Mouse (Mus musculus): Measurements from ENCODE around the gene Gpr153. TPM values are rescaled to one million over a fixed set of nuclear protein-coding genes. Genes with fewer than 3 reads are reported as not detected.

The Gpr153 gene
- total and polyA plus RNA-seq, 3 experiments, result 0.08 TPM; not detected in 2

DNA sequence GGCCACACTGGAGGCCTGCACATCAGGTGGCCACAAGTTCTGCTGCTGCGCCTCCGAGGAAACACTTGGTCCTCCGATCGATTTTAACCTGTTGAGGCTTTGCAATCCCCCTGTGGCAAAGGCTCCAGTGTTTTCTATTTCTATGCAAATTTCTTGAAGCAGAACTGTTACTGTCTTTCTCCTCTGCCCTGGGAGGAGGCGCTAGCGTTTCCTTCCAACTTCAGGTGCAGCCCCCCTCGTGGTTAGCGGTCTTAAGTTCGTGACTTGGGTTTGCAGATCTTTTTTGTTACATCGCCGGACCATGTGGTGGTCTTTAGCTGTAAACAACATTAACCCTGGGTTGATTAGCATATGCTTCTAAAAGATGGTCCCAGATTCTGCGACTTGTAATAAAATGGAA is 59.6 kb downstream of the Gpr153 start:
- Histone ChIP-seq H3K4me3 (ENCODE audit: control insufficient read depth in 1 of 2, insufficient read depth in 1 of 2, low read depth in 2 of 2, low read length in 2 of 2) (no peak overlapping the region), H3K27ac (ENCODE audit: control insufficient read depth, low read depth, low read length) (no peak overlapping the region), H3K4me1 (ENCODE audit: control insufficient read depth in 1 of 2, insufficient read depth in 2 of 2, low read length in 2 of 2) (0 out of 4 replicates have a peak, but pooled peaks cover 0 to 5% of the 10 kb centered on the region in 2 experiments), H3K9ac (ENCODE audit: control insufficient read depth, low read depth, low read length, poor library complexity, severe bottlenecking) (no peak overlapping the region), H3K9me3 (replicated peaks; ENCODE audit: insufficient read depth, low read length) (no peaks in the 10 kb centered on the region), H3K79me2 (ENCODE audit: control insufficient read depth, insufficient read depth, low read length, poor library complexity) (peaks cover 20% of the 10 kb centered on the region), H3K36me3 (ENCODE audit: control insufficient read depth in 1 of 2, insufficient read depth in 2 of 2, low read length in 2 of 2) (peaks cover 9 to 10% of the 10 kb centered on the region in 2 experiments), H3K27me3 (ENCODE audit: control insufficient read depth in 1 of 2, insufficient read depth in 2 of 2, low read length in 2 of 2) (no peaks in the 10 kb centered on the region)
- peak; percentile 15 for DNase-seq (ENCODE audit: low read depth, low spot score)
- TF ChIP-seq POLR2AphosphoS2 (IDR thresholded peaks at IDR 0.05; ENCODE audit: low read length) (peak; percentile 4; the same call in 1 of the 2 replicates), MAFK (IDR thresholded peaks at IDR 0.05; ENCODE audit: borderline replicate concordance, low read depth, low read length) (no peak), UBTF (IDR thresholded peaks at IDR 0.05; ENCODE audit: borderline replicate concordance, insufficient read depth, low read depth, low read length) (no peak)

Other genes starting within 250 kb of the Gpr153 start
- gene Zbtb48, start 246.6 kb upstream of the Gpr153 start, total RNA-seq (2012; rRNA removed), result 9.4 and 12.1 TPM in 2 replicates
- 10 to 100 TPM in 1 of 2 experiments, not detected in 1; 21.4 TPM for gene Zbtb48, start 246.6 kb upstream of the Gpr153 start, polyA plus RNA-seq (2012; ENCODE audit: insufficient read depth in 1 of 2, insufficient read length in 2 of 2, low read depth in 1 of 2, low replicate concordance in 2 of 2, missing spikeins in 1 of 2)
- gene Tas1r1, start 235.7 kb upstream of the Gpr153 start, total RNA-seq (2012; rRNA removed), result 0.12 TPM in 1 of 2 replicates, not detected in the other
- under 1 TPM in 1 of 2 experiments, not detected in 1; 0.21 TPM for gene Tas1r1, start 235.7 kb upstream of the Gpr153 start, polyA plus RNA-seq (2012; ENCODE audit: insufficient read depth in 1 of 2, insufficient read length in 2 of 2, low read depth in 1 of 2, low replicate concordance in 2 of 2, missing spikeins in 1 of 2)
- 75.1 and 80.9 TPM in 2 replicates for gene Nol9, start 234.9 kb upstream of the Gpr153 start, total RNA-seq (2012; rRNA removed)
- 100 to 1,000 TPM in 1 of 2 experiments, 10 to 100 TPM in 1; 80.3 to 114 TPM for gene Nol9, start 234.9 kb upstream of the Gpr153 start, polyA plus RNA-seq (2012; ENCODE audit: insufficient read depth in 1 of 2, insufficient read length in 2 of 2, low read depth in 1 of 2, low replicate concordance in 2 of 2, missing spikeins in 1 of 2)
- 9.6 and 10.8 TPM in 2 replicates for gene Plekhg5, start 201.7 kb upstream of the Gpr153 start, total RNA-seq (2012; rRNA removed)
- 10 to 100 TPM in 1 of 2 experiments, not detected in 1; 19.6 TPM for gene Plekhg5, start 201.7 kb upstream of the Gpr153 start, polyA plus RNA-seq (2012; ENCODE audit: insufficient read depth in 1 of 2, insufficient read length in 2 of 2, low read depth in 1 of 2, low replicate concordance in 2 of 2, missing spikeins in 1 of 2)
- gene Tnfrsf25, start 158.3 kb upstream of the Gpr153 start, total RNA-seq (2012; rRNA removed), result 0.49 and 1.1 TPM in 2 replicates
- gene Tnfrsf25, start 158.3 kb upstream of the Gpr153 start, polyA plus RNA-seq (2012; ENCODE audit: insufficient read depth in 1 of 2, insufficient read length in 2 of 2, low read depth in 1 of 2, low replicate concordance in 2 of 2, missing spikeins in 1 of 2), result under 1 TPM in 1 of 2 experiments, not detected in 1; 0.97 TPM
- 4.5 and 5.0 TPM in 2 replicates for gene Espn, start 121.9 kb upstream of the Gpr153 start, total RNA-seq (2012; rRNA removed)
- 10 to 100 TPM in 1 of 2 experiments, not detected in 1; 19.6 TPM for gene Espn, start 121.9 kb upstream of the Gpr153 start, polyA plus RNA-seq (2012; ENCODE audit: insufficient read depth in 1 of 2, insufficient read length in 2 of 2, low read depth in 1 of 2, low replicate concordance in 2 of 2, missing spikeins in 1 of 2)
- gene Hes2, start 115.4 kb upstream of the Gpr153 start, total RNA-seq (2012; rRNA removed), result 0.20 TPM in 1 of 2 replicates, not detected in the other
- under 1 TPM in 1 of 2 experiments, not detected in 1; 0.28 TPM for gene Hes2, start 115.4 kb upstream of the Gpr153 start, polyA plus RNA-seq (2012; ENCODE audit: insufficient read depth in 1 of 2, insufficient read length in 2 of 2, low read depth in 1 of 2, low replicate concordance in 2 of 2, missing spikeins in 1 of 2)
- 81.8 and 92.7 TPM in 2 replicates for gene Acot7, start 96.1 kb upstream of the Gpr153 start, total RNA-seq (2012; rRNA removed)
- 100 to 1,000 TPM in 1 of 2 experiments, not detected in 1; 127 TPM for gene Acot7, start 96.1 kb upstream of the Gpr153 start, polyA plus RNA-seq (2012; ENCODE audit: insufficient read depth in 1 of 2, insufficient read length in 2 of 2, low read depth in 1 of 2, low replicate concordance in 2 of 2, missing spikeins in 1 of 2)
- gene Hes3, start 17.4 kb downstream of the Gpr153 start, total RNA-seq (2012; rRNA removed), result not detected in 2 replicates
- under 1 TPM in 1 of 2 experiments, not detected in 1; 0.04 TPM for gene Hes3, start 17.4 kb downstream of the Gpr153 start, polyA plus RNA-seq (2012; ENCODE audit: insufficient read depth in 1 of 2, insufficient read length in 2 of 2, low read depth in 1 of 2, low replicate concordance in 2 of 2, missing spikeins in 1 of 2)
- 30.3 and 30.4 TPM in 2 replicates for gene Icmt, start 23.0 kb downstream of the Gpr153 start, total RNA-seq (2012; rRNA removed)
- gene Icmt, start 23.0 kb downstream of the Gpr153 start, polyA plus RNA-seq (2012; ENCODE audit: insufficient read depth in 1 of 2, insufficient read length in 2 of 2, low read depth in 1 of 2, low replicate concordance in 2 of 2, missing spikeins in 1 of 2), result 10 to 100 TPM in 1 of 2 experiments, not detected in 1; 50.8 TPM
- gene Rnf207, start 44.8 kb downstream of the Gpr153 start, total RNA-seq (2012; rRNA removed), result not detected in 2 replicates
- under 1 TPM in 1 of 2 experiments, not detected in 1; 0.36 TPM for gene Rnf207, start 44.8 kb downstream of the Gpr153 start, polyA plus RNA-seq (2012; ENCODE audit: insufficient read depth in 1 of 2, insufficient read length in 2 of 2, low read depth in 1 of 2, low replicate concordance in 2 of 2, missing spikeins in 1 of 2)
- 1,745 and 1,792 TPM in 2 replicates for gene Rpl22, start 51.5 kb downstream of the Gpr153 start, total RNA-seq (2012; rRNA removed)
- gene Rpl22, start 51.5 kb downstream of the Gpr153 start, polyA plus RNA-seq (2012; ENCODE audit: insufficient read depth in 1 of 2, insufficient read length in 2 of 2, low read depth in 1 of 2, low replicate concordance in 2 of 2, missing spikeins in 1 of 2), result 1,000 to 10,000 TPM in 1 of 2 experiments, not detected in 1; 1,885 TPM
- 0.15 and 0.39 TPM in 2 replicates for gene Chd5, start 64.4 kb downstream of the Gpr153 start, total RNA-seq (2012; rRNA removed)
- under 1 TPM in 1 of 2 experiments, not detected in 1; 0.91 TPM for gene Chd5, start 64.4 kb downstream of the Gpr153 start, polyA plus RNA-seq (2012; ENCODE audit: insufficient read depth in 1 of 2, insufficient read length in 2 of 2, low read depth in 1 of 2, low replicate concordance in 2 of 2, missing spikeins in 1 of 2)
- not detected in 2 replicates for gene Nphp4, start 202.5 kb downstream of the Gpr153 start, total RNA-seq (2012; rRNA removed)
- not detected for gene Nphp4, start 202.5 kb downstream of the Gpr153 start, polyA plus RNA-seq (2012; ENCODE audit: insufficient read depth in 1 of 2, insufficient read length in 2 of 2, low read depth in 1 of 2, low replicate concordance in 2 of 2, missing spikeins in 1 of 2)
- 82.6 and 82.9 TPM in 2 replicates for gene Kcnab2, start 203.6 kb downstream of the Gpr153 start, total RNA-seq (2012; rRNA removed)
- gene Kcnab2, start 203.6 kb downstream of the Gpr153 start, polyA plus RNA-seq (2012; ENCODE audit: insufficient read depth in 1 of 2, insufficient read length in 2 of 2, low read depth in 1 of 2, low replicate concordance in 2 of 2, missing spikeins in 1 of 2), result 100 to 1,000 TPM in 1 of 2 experiments, not detected in 1; 118 TPM

Data from MEL (cell line).